ENCODE assay signal across 8 mouse cellular contexts in genomic region chr15:80082661-80083275, GRCm38 (mm10). TPM values are rescaled to one million over a fixed set of nuclear protein-coding genes. Genes with fewer than 3 reads are reported as not detected.
A peak's percentile ranks its signal among the peaks of the same experiment; 100 is the strongest.
DNase-seq lines count a peak whose midpoint lies in the region; ATAC-seq and TF ChIP-seq lines count a peak whose summit lies in the region.

No protein-coding gene starts in this region.

- H3K27me3 ChIP-seq in liver, adult 2 months (ENCODE audit: control insufficient read depth, insufficient read depth, low read length): no peaks in the 10 kb centered on the region
- no peaks in the 10 kb centered on the region for H3K27me3 ChIP-seq in hindbrain, embryonic 13.5 days
- H3K27me3 ChIP-seq in midbrain, embryonic 16.5 days (ENCODE audit: control insufficient read depth, insufficient read depth, low read depth, low read length): no peaks in the 10 kb centered on the region; the same call in 1 of the 2 replicates

- H3K4me2 ChIP-seq in hindbrain, embryonic 13.5 days: peak overlapping the region; percentile 86
- peak overlapping the region; percentile 69 for H3K4me2 ChIP-seq in midbrain, embryonic 16.5 days (ENCODE audit: low read length)

- TF ChIP-seq CTCF in liver, adult 2 months (IDR thresholded peaks at IDR 0.05; ENCODE audit: low read depth, low read length): no peak
- no peak for TF ChIP-seq CTCF in bone marrow macrophage, adult 2 months (IDR thresholded peaks at IDR 0.05; ENCODE audit: low read depth, low read length)

- no peak for TF ChIP-seq POLR2A in liver, adult 2 months (IDR thresholded peaks at IDR 0.05; ENCODE audit: extremely low read depth, insufficient read depth, low read length)
- no peak for TF ChIP-seq POLR2A in bone marrow macrophage, adult 2 months (IDR thresholded peaks at IDR 0.05; ENCODE audit: borderline replicate concordance, low read depth, low read length)

- no peak for ATAC-seq in hindbrain, embryonic 13.5 days (ENCODE audit: low FRiP score)
- ATAC-seq in midbrain, embryonic 16.5 days: peak; percentile 67

- peak overlapping the region; percentile 85 for H3K27ac ChIP-seq in liver, adult 2 months (replicated peaks; ENCODE audit: insufficient read depth, low read depth, low read length)
- H3K27ac ChIP-seq in bone marrow macrophage, adult 2 months (ENCODE audit: insufficient read depth, low read depth, low read length): peak overlapping the region; percentile 80
- H3K27ac ChIP-seq in hindbrain, embryonic 13.5 days: peak overlapping the region; percentile 96
- H3K27ac ChIP-seq in midbrain, embryonic 16.5 days (ENCODE audit: low read length): peak overlapping the region; percentile 82

- no peaks in the 10 kb centered on the region for H3K79me2 ChIP-seq in liver, adult 2 months (ENCODE audit: control insufficient read depth, insufficient read depth, low read length)

- peak overlapping the region; percentile 96 for H3K9ac ChIP-seq in liver, adult 2 months (ENCODE audit: low read depth, low read length)
- H3K9ac ChIP-seq in hindbrain, embryonic 13.5 days: peak overlapping the region; percentile 92
- H3K9ac ChIP-seq in midbrain, embryonic 16.5 days (ENCODE audit: low read depth, low read length): peak overlapping the region; percentile 84

- peak overlapping the region; percentile 93 for H3K4me3 ChIP-seq in liver, adult 2 months (ENCODE audit: insufficient read depth, low read depth, low read length)
- H3K4me3 ChIP-seq in bone marrow macrophage, adult 2 months (ENCODE audit: insufficient read depth, low read length): peak overlapping the region; percentile 67
- peak overlapping the region; percentile 69 for H3K4me3 ChIP-seq in hindbrain, embryonic 13.5 days
- H3K4me3 ChIP-seq in midbrain, embryonic 16.5 days (ENCODE audit: low read depth, low read length): peak overlapping the region; percentile 70

- DNase-seq in liver, adult 2 months (ENCODE audit: extremely low read depth, low read depth, low spot score): peak; percentile 40
- DNase-seq in liver: no peak
- no peak for DNase-seq in cerebellum, postnatal 10 days
- no peak for DNase-seq in left cerebral cortex, postnatal 25 days (ENCODE audit: low spot score in 2 of 2)
- no peak for DNase-seq in gastrocnemius, adult 8-10 months (ENCODE audit: low spot score in 2 of 2)

- intact Hi-C loops in left cerebral cortex, postnatal 25 days (cut with DNase I): loop anchor here (2.0 to 5.0 kb wide), 3 partner anchors 68 to 625 kb away; partner anchors contain the start of genes Cbx6, Npcd and Pdgfb

- peaks cover 10% of the 10 kb centered on the region for H3K4me1 ChIP-seq in liver, adult 2 months (ENCODE audit: control insufficient read depth, insufficient read depth, low read length)
- peaks cover 6% of the 10 kb centered on the region for H3K4me1 ChIP-seq in bone marrow macrophage, adult 2 months (ENCODE audit: control insufficient read depth, insufficient read depth, low read length)
- peaks cover 34% of the 10 kb centered on the region for H3K4me1 ChIP-seq in hindbrain, embryonic 13.5 days (replicated peaks)
- H3K4me1 ChIP-seq in midbrain, embryonic 16.5 days (ENCODE audit: control insufficient read depth, insufficient read depth, low read length): peaks cover 21% of the 10 kb centered on the region

- H3K36me3 ChIP-seq in liver, adult 2 months (ENCODE audit: control insufficient read depth, insufficient read depth, low read length): peaks cover 43% of the 10 kb centered on the region
- H3K36me3 ChIP-seq in hindbrain, embryonic 13.5 days: peaks cover 44% of the 10 kb centered on the region
- peaks cover 23% of the 10 kb centered on the region for H3K36me3 ChIP-seq in midbrain, embryonic 16.5 days (ENCODE audit: control insufficient read depth, insufficient read depth, low read length)

- WGBS in liver, adult 2 months: under 1% methylated on average over 21 of the region's 21 CpGs
- WGBS in hindbrain, embryonic 13.5 days: under 1% methylated on average over 21 of the region's 21 CpGs
- under 1% methylated on average over 21 of the region's 21 CpGs for WGBS in midbrain, embryonic 16.5 days

- no peaks in the 10 kb centered on the region for H3K9me3 ChIP-seq in hindbrain, embryonic 13.5 days
- H3K9me3 ChIP-seq in midbrain, embryonic 16.5 days (replicated peaks; ENCODE audit: control insufficient read depth, low read length, poor library complexity, severe bottlenecking): no peaks in the 10 kb centered on the region

RNA-seq across cellular contexts. Expression of gene Syngr1, which starts 8.4 kb away (rescaled TPM):
- total RNA-seq in liver, adult 2 months (2014; rRNA removed): 0.28 and 0.47 TPM in 2 replicates
- polyA plus RNA-seq in liver, adult 2 months (2012; rRNA removed): 1.2 and 1.6 TPM in 2 replicates
- polyA plus RNA-seq in bone marrow macrophage, adult 2 months (2012; ENCODE audit: insufficient read depth, insufficient read length, missing spikeins): 95.0 and 111 TPM in 2 replicates
- polyA plus RNA-seq in hindbrain, embryonic 13.5 days (2015; fragmentation: Nextera tagmentation; extraction: Ambion mirVana): 27.9 and 28.3 TPM in 2 replicates
- polyA plus RNA-seq in midbrain, embryonic 16.5 days (2015; fragmentation: Nextera tagmentation; extraction: Ambion mirVana): 66.2 and 83.9 TPM in 2 replicates
- total RNA-seq in left cerebral cortex, postnatal 25 days (2021): 100 to 1,000 TPM; 463 to 509 TPM
- 10 to 100 TPM; 54.5 to 72.8 (median 61.1) TPM for total RNA-seq in gastrocnemius, adult 8-10 months (2022)

RNA-seq across cellular contexts. Expression of gene Rpl3, which starts 8.9 kb away (rescaled TPM):
- total RNA-seq in liver, adult 2 months (2014; rRNA removed): 399 and 467 TPM in 2 replicates
- polyA plus RNA-seq in liver, adult 2 months (2012; rRNA removed): 304 and 375 TPM in 2 replicates
- 928 and 957 TPM in 2 replicates for polyA plus RNA-seq in bone marrow macrophage, adult 2 months (2012; ENCODE audit: insufficient read depth, insufficient read length, missing spikeins)
- polyA plus RNA-seq in hindbrain, embryonic 13.5 days (2015; fragmentation: Nextera tagmentation; extraction: Ambion mirVana): 613 and 622 TPM in 2 replicates
- polyA plus RNA-seq in midbrain, embryonic 16.5 days (2015; fragmentation: Nextera tagmentation; extraction: Ambion mirVana): 524 and 548 TPM in 2 replicates
- 100 to 1,000 TPM; 457 to 461 TPM for total RNA-seq in left cerebral cortex, postnatal 25 days (2021)
- total RNA-seq in gastrocnemius, adult 8-10 months (2022): 10 to 100 TPM; 23.1 to 56.7 (median 39.7) TPM

RNA-seq across cellular contexts. Expression of gene Tab1, which starts 50.2 kb away (rescaled TPM):
- 4.1 and 4.3 TPM in 2 replicates for total RNA-seq in liver, adult 2 months (2014; rRNA removed)
- 5.0 and 5.1 TPM in 2 replicates for polyA plus RNA-seq in liver, adult 2 months (2012; rRNA removed)
- 18.3 and 19.2 TPM in 2 replicates for polyA plus RNA-seq in bone marrow macrophage, adult 2 months (2012; ENCODE audit: insufficient read depth, insufficient read length, missing spikeins)
- polyA plus RNA-seq in hindbrain, embryonic 13.5 days (2015; fragmentation: Nextera tagmentation; extraction: Ambion mirVana): 38.3 and 41.2 TPM in 2 replicates
- 35.9 and 38.3 TPM in 2 replicates for polyA plus RNA-seq in midbrain, embryonic 16.5 days (2015; fragmentation: Nextera tagmentation; extraction: Ambion mirVana)
- total RNA-seq in left cerebral cortex, postnatal 25 days (2021): 10 to 100 TPM; 22.3 to 28.6 TPM
- 10 to 100 TPM; 11.5 to 13.6 (median 12.8) TPM for total RNA-seq in gastrocnemius, adult 8-10 months (2022)

Comparison
In these comparisons a context has a peak if more than half of its experiments do, and no peak if none do; other contexts are left out.
1. RNA of gene Syngr1, which starts 8.4 kb away (polyA plus RNA-seq): 95.0 to 111 TPM in bone marrow macrophage, adult 2 months, 66.2 to 83.9 TPM in midbrain, embryonic 16.5 days and 27.9 to 28.3 TPM in hindbrain, embryonic 13.5 days; 1.2 to 1.6 TPM in liver, adult 2 months; every median in the first group is over 10 times any median in the second.
2. Peak in every context shown above with its lines, with median percentiles within 50 percentile points of each other: H3K27ac ChIP-seq, H3K4me3 ChIP-seq and H3K9ac ChIP-seq.